Mouse (Mus musculus) embryonic facial prominence, embryonic 14.5 days (tissue): ENCODE data around the gene Atp13a3. TPM values are rescaled to one million over a fixed set of nuclear protein-coding genes. Genes with fewer than 3 reads are reported as not detected.

Experiments
- ATAC-seq: fragments of 200-750 bp; cut with Nextera tagmentation; 2 replicates; pipeline ENCODE4 v1.8.0; 2017; ENCODE audit warnings: low read depth, moderate number of reproducible peaks, moderate TSS enrichment
- DNase-seq: peaks from one replicate; pipeline ENCODE4 v3.0.0-alpha.2; 2015; ENCODE audit warnings: low spot score
- H3K27ac ChIP-seq: fragments of 300-500 bp; sonication (generic); replicated peaks from 2 replicates; pipeline ENCODE4 v1.5.1; 2014; ENCODE audit warnings: low read depth, mild to moderate bottlenecking, low read length, moderate library complexity
- H3K27me3 ChIP-seq: fragments of 300-500 bp; sonication (generic); replicated peaks from 2 replicates; pipeline ENCODE4 v1.6.1; 2014; ENCODE audit warnings: low read length; ENCODE audit not compliant: control insufficient read depth, insufficient read depth
- H3K36me3 ChIP-seq: fragments of 300-500 bp; sonication (generic); 2 replicates; pipeline ENCODE4 v1.6.1; 2014; ENCODE audit warnings: low read length, mixed read lengths; ENCODE audit not compliant: control insufficient read depth, insufficient read depth
- H3K4me1 ChIP-seq: fragments of 300-500 bp; sonication (generic); 2 replicates; pipeline ENCODE4 v1.6.1; 2014; ENCODE audit warnings: antibody characterized with exemption, low read length; ENCODE audit not compliant: control insufficient read depth, insufficient read depth
- H3K4me2 ChIP-seq: fragments of 300-500 bp; sonication (generic); 2 replicates; pipeline ENCODE4 v1.6.1; 2014; ENCODE audit warnings: low read depth, mild to moderate bottlenecking, low read length, moderate library complexity, mixed read lengths
- H3K4me3 ChIP-seq: fragments of 300-500 bp; sonication (generic); 2 replicates; pipeline ENCODE4 v1.5.1; 2014; ENCODE audit warnings: low read depth, mild to moderate bottlenecking, low read length
- H3K9ac ChIP-seq: fragments of 300-500 bp; sonication (generic); 2 replicates; pipeline ENCODE4 v1.6.1; 2014; ENCODE audit warnings: low read depth, mild to moderate bottlenecking, low read length, moderate library complexity, mixed read lengths
- H3K9me3 ChIP-seq: fragments of 300-500 bp; sonication (generic); 2 replicates; pipeline ENCODE4 v1.6.1; 2016; ENCODE audit warnings: low read length; ENCODE audit not compliant: control insufficient read depth
- WGBS: fragments of 180-500 bp; shearing (Covaris S2); extraction: QIAGEN DNeasy Blood & Tissue Kit; methylation state at CpG from one replicate; pipeline ENCODE4 v1.1.7; 2014; 5-methylcytosine and 5-hydroxymethylcytosine counted together
- polyA plus RNA-seq: library from polyadenylated mRNA; unstranded; fragments of >200 nt; fragmentation: Nextera tagmentation; extraction: Ambion mirVana; gene quantifications from 2 replicates; pipeline ENCODE4 v1.2.1, GENCODE M21; 2014

The Atp13a3 gene
- polyA plus RNA-seq, 1 experiment from 2014 or later: 20.0 TPM

DNA sequence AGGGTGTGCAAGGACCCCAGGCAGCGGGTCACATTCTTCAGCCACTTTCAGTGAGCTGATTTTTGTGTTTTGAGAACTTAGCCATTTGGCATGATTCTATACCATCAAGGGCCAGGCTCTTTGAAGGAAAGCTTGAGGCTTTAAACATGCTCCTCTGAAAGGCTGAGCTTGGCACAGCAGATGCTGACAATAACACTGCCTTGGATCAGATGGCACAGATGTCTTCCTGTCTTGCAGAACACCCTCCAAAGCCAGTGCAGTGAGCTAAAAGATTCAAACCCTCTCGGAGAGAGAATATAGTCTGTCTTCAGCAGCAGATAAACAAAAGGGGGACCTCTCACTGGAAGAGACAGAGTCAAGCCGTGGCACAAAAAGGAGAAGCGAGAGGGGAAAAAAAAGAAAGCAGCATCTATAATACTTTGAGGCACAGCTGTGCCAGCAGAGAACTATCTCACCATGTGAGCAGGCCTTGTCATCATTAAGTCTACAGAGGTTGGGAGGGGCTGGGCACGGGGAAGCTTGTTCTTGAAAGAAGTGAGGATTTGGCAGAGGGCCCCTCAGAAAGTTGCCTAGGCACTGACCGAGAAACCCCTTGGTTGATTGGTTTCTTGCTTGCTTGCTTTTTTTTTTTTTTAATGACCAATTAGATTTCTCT, 133.7 kb downstream of the Atp13a3 start:
- ATAC-seq (0 out of 2 replicates have a peak, but pooled peaks have one; percentile 20), DNase-seq (peak; percentile 62)
- Histone ChIP-seq H3K27me3 (no peaks in the 10 kb centered on the region), H3K4me3 (no peak overlapping the region), H3K36me3 (no peaks in the 10 kb centered on the region), H3K27ac (peak overlapping the region; percentile 89), H3K4me2 (no peak overlapping the region), H3K4me1 (peaks cover 30% of the 10 kb centered on the region), H3K9me3 (no peaks in the 10 kb centered on the region), H3K9ac (peak overlapping the region; percentile 23; the same call in 1 of the 2 replicates)
- 40% methylated on average over 6 of the region's 6 CpGs for WGBS

DNA sequence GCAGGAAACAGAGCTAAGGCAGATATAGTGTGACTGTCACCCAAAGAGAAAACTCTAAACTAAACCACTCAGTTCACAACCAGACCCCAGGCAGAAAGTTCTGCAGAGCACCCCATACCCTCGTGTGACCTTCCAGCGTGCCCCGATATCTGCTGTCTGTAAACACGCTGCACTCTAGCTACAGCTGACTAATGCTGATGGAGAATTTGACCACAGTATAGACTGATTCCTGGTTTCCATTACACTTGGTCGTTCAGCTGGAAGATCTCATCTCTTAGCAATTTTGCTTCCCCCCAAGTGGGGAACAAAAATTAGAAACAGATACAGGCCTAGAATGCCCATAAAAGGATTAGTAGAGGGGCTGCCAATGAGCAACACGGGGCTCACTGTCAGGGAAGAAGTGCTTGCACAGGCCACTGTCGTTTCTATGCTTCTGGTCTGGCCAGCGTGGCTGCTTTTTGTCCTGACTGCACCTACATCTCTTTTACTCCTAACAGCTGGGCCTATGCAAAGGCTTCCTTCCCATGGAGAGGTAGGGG, 134.5 kb downstream of the Atp13a3 start:
- H3K9ac ChIP-seq: no peak overlapping the region
- no peak overlapping the region for H3K4me3 ChIP-seq
- 26% methylated on average over 8 of the region's 8 CpGs for WGBS
- peaks cover 30% of the 10 kb centered on the region for H3K4me1 ChIP-seq
- H3K27ac ChIP-seq: peak overlapping the region; percentile 89
- no peak overlapping the region for H3K4me2 ChIP-seq
- H3K9me3 ChIP-seq: no peaks in the 10 kb centered on the region
- DNase-seq (peak; percentile 90), ATAC-seq (peak; percentile 71)
- H3K36me3 ChIP-seq: no peaks in the 10 kb centered on the region
- no peaks in the 10 kb centered on the region for H3K27me3 ChIP-seq

DNA sequence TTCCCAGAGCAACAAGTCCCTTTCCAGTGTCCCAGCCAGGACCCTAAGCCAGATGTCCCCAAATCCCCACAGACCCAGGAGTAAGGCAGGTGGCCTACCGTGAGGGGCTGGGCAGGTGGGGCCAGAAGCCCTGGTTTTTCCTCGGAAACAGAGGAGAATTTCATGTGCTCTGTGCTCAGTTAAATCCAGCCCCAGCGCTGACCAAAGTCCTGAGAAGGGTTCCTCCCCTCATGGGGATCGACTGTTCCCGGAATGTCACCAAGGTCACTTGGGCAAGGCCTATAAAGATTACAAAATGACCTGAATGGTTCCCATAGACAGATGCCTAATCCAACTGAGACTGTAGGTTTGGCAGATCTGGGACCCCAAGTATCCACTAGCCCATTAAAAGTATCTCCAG, 138.4 kb downstream of the Atp13a3 start, which contains the start of gene Cpn2:
Cpn2 (minus strand) TSS at position 141 of the 400 bp plus-strand sequence.
- no peak within 1 kb of the TSS for H3K4me3 ChIP-seq
- ATAC-seq (no peak), DNase-seq (no peak)
- 70% methylated on average over 5 of the region's 5 CpGs for WGBS
- H3K4me1 ChIP-seq: peaks cover 18% of the 10 kb centered on the region
- H3K4me2 ChIP-seq: no peak within 1 kb of the TSS
- H3K9ac ChIP-seq: no peak within 1 kb of the TSS
- H3K27me3 ChIP-seq: no peaks in the 10 kb centered on the region
- no peaks in the 10 kb centered on the region for H3K36me3 ChIP-seq
- no peaks in the 10 kb centered on the region for H3K9me3 ChIP-seq
- no peak within 1 kb of the TSS for H3K27ac ChIP-seq

DNA sequence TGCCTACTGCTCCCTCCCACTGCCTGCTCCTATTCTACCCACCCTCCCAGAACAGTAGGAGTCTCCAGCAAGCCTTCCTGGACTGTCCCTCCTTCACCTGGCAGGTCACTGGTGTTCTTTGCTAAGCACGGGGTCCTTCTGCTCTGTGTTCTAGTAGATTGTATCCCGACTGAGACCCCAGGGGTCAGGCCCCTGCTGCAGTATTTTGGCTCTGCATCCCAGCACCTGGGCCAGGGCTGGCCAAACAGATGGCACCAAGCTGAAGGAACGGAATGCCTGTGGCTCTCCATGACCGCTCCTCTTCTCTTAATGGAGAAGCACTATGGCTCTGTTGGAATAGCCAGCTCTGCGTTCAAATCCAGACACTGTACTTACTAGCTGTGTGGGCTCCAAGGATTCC, 139.2 kb downstream of the Atp13a3 start:
- Histone ChIP-seq H3K4me1 (peaks cover 10% of the 10 kb centered on the region), H3K36me3 (no peaks in the 10 kb centered on the region), H3K9ac (no peak overlapping the region), H3K27me3 (no peaks in the 10 kb centered on the region), H3K4me2 (no peak overlapping the region), H3K9me3 (no peaks in the 10 kb centered on the region), H3K4me3 (no peak overlapping the region), H3K27ac (no peak overlapping the region)
- WGBS: 75% methylated on average over 5 of the region's 5 CpGs
- ATAC-seq: no peak
- no peak for DNase-seq

DNA sequence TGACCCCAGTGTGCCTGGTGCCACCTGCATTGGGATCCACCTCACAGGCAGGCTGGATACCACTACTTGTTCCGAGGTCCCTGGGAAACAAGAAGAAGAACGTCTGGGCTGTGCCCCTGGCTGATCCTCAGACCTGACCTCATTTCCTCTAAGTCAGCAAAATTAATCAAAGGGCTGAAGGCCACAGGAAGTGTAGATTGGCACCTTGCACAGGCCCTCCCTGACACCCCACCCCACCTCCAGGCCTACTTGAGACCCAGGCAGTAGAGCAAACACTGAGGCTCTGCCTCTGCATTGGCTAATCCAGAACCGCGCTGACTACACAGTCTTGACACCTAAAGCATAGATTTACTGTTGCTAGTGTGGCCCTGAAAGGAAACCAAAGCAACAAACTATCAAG, 140.2 kb downstream of the Atp13a3 start:
- H3K4me2 ChIP-seq: no peak overlapping the region
- H3K9me3 ChIP-seq: no peaks in the 10 kb centered on the region
- H3K27me3 ChIP-seq: no peaks in the 10 kb centered on the region
- WGBS: 61% methylated on average over 4 of the region's 4 CpGs
- peaks cover under 1% of the 10 kb centered on the region; the same call in 1 of the 2 replicates for H3K4me1 ChIP-seq
- no peaks in the 10 kb centered on the region for H3K36me3 ChIP-seq
- ATAC-seq (no peak), DNase-seq (no peak)
- H3K4me3 ChIP-seq: no peak overlapping the region
- H3K27ac ChIP-seq: no peak overlapping the region
- H3K9ac ChIP-seq: no peak overlapping the region

DNA sequence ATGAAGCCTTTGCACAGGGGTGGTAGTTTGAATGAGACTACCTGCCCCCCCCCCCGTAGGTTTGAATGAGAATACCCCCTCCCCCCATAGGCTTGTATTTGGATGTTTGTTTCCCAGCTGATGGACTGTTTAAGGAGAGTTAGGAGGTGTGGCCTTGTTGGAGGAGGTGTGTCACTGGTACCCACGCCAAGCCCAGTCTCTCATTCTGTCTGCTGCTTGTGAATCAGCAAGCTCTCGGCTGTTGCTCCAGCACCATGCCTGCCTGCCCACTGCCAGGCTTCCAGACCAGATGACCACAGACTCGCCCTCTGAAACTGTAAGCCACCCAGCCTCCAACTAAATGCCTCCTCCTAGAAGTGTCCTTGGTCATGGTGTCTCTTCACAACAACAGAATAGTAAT, 142.6 kb downstream of the Atp13a3 start:
- Histone ChIP-seq H3K27ac (no peak overlapping the region), H3K9me3 (no peaks in the 10 kb centered on the region), H3K27me3 (no peaks in the 10 kb centered on the region), H3K36me3 (no peaks in the 10 kb centered on the region), H3K9ac (no peak overlapping the region), H3K4me3 (no peak overlapping the region), H3K4me1 (no peaks in the 10 kb centered on the region), H3K4me2 (no peak overlapping the region)
- ATAC-seq: no peak
- 57% methylated on average over 4 of the region's 4 CpGs for WGBS
- no peak for DNase-seq

DNA sequence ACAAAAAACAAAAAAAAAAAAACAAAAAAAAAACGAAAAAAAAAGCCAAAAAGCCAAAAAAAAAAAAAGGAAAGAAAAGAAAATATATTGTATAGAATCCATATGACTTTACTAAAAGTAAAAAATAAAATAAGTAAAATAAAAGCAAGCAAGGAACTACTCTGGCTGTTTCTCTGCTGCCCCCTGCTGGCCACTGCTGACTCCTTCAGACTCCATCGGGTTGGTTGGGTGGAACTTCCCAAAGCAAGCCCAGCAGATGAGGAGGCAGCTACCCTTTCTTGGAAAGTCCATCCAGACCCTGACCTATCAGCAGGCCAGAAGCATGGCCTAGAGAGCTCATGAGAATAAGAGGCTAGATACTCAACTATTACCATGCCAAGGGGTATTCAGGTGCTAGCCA, 143.1 kb downstream of the Atp13a3 start:
- no peak overlapping the region for H3K9ac ChIP-seq
- 3% methylated on average over 2 of the region's 2 CpGs for WGBS
- no peaks in the 10 kb centered on the region for H3K4me1 ChIP-seq
- no peaks in the 10 kb centered on the region for H3K36me3 ChIP-seq
- H3K4me2 ChIP-seq: no peak overlapping the region
- H3K4me3 ChIP-seq: no peak overlapping the region
- H3K9me3 ChIP-seq: no peaks in the 10 kb centered on the region
- H3K27ac ChIP-seq: no peak overlapping the region
- ATAC-seq (no peak), DNase-seq (peak; percentile 81)
- no peaks in the 10 kb centered on the region for H3K27me3 ChIP-seq
